Mouse (Mus musculus) cortical plate, adult 2 months (tissue): ENCODE measurements at regions not wholly inside any gene's neighbourhood (a gene's known extent, or its start where the extent isn't known, plus 50 kb on each side); places are given as distances from the start of the nearest gene placed in this dataset.
"Not testable (repeated sequence)": the region's sequence is repeated elsewhere in the genome, so short reads cannot be mapped to it uniquely, and the experiment has no call there.

Experiments used
- H3K27ac ChIP-seq: fragments of 200-500 bp; 2 replicates; pipeline ENCODE4 v1.5.1; 2012; ENCODE audit warnings: low read length, control low read depth, inconsistent platforms; ENCODE audit not compliant: insufficient read depth
- H3K4me1 ChIP-seq: fragments of 200-500 bp; 2 replicates; pipeline ENCODE4 v1.6.1; 2011; ENCODE audit warnings: low read length; ENCODE audit not compliant: control insufficient read depth, insufficient read depth
- H3K4me3 ChIP-seq: fragments of 200-500 bp; 2 replicates; pipeline ENCODE4 v1.5.1; 2011; ENCODE audit warnings: mild to moderate bottlenecking, low read length, control low read depth; ENCODE audit not compliant: insufficient read depth
- CTCF ChIP-seq: fragments of 200-500 bp; IDR thresholded peaks from 2 replicates; pipeline ENCODE4 v1.5.1; 2011; ENCODE audit warnings: mild to moderate bottlenecking, control low read depth, low read length; ENCODE audit not compliant: insufficient read depth; ENCODE audit errors: extremely low read depth
- POLR2A ChIP-seq: fragments of 200-500 bp; IDR thresholded peaks from 2 replicates; pipeline ENCODE4 v1.6.1; 2011; ENCODE audit warnings: mild to moderate bottlenecking, low read length, control low read depth; ENCODE audit not compliant: insufficient read depth; ENCODE audit errors: extremely low read depth

DNA sequence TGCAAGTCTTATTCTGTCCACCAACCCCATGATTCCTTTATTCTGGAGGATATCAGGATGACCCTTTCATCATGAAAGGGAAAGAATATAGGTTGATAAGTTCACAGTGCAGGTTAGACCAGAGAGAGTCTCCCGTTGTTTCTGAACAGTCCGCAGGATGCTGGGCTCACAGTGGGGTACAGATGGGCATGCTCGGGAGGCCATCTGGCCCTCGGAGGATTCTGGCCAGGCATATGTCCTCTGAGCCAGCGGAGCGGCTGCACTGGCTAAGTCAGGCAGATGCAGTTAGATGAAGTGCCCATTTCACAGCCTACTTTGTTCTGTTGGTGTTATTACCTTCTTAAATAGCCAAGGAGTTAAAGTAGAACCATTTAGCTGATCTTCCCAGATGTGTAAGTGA lies 135.3 kb upstream of the Tas2r119 start:
- Histone ChIP-seq H3K4me3 (no peak overlapping the region), H3K27ac (no peak overlapping the region), H3K4me1 (no peaks in the 10 kb centered on the region)
- TF ChIP-seq POLR2A: no peak
- no peak for TF ChIP-seq CTCF

DNA sequence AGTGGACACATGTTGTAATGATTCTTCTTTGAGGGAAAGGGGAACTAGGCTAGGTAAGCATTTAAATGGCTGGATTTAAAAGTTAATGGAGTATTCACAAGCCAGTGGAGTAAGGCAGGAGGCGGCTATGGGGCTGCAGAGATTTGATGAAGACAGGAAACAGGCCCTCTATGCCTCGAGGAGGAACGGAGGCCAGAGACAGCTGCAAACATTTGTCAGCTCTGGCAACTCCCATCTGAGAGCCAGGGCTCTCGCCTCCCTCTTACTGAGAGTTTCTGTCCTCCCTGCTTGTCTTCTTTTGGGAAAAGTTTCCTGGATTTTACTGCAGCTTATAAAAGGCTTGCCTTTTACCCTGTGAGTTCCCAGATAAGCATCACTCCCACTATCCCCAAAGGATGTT lies 134.9 kb upstream of the Tas2r119 start:
- H3K27ac ChIP-seq: no peak overlapping the region
- H3K4me3 ChIP-seq: no peak overlapping the region
- no peaks in the 10 kb centered on the region for H3K4me1 ChIP-seq
- no peak for TF ChIP-seq CTCF
- no peak for TF ChIP-seq POLR2A

DNA sequence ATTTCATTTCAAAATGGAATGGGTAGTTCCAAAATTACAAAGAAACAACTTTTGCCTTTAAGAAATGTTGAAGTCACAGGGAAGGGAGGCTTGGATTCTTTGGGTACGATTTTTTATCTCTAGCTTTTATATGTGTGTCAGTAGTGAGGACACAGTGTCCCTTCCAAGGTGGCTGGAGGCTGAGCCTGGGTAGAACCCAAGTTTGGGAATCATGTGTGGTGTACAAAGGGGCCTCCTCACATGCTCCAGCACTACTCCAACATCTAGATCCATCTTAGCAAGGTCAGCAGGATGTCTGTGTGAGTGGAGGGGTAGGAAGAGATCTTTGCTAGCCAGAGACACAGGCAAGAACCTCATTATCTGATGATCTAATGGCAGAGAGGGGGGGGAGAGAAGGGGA lies 134.5 kb upstream of the Tas2r119 start:
- no peak overlapping the region for H3K27ac ChIP-seq
- no peaks in the 10 kb centered on the region for H3K4me1 ChIP-seq
- no peak overlapping the region for H3K4me3 ChIP-seq
- TF ChIP-seq POLR2A (no peak), CTCF (no peak)

DNA sequence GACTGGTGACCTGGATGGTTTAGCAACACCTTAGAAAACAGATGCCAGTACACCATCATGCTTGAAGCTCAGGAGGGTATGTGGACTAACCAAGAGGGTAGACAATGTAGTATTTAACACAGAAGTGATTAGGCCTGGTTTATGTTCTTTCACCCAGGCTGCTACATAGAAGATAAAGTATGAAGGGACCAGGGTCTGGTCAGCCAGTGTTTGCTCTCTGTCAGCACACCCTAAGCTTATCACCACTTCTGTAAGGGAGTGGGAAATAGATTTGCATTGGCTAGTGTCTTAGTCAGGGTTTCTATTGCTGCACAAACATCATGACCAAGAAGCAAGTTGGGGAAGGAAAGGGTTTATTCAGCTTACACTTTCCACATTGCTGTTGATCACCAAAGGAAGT lies 133.9 kb upstream of the Tas2r119 start:
- H3K27ac ChIP-seq: no peak overlapping the region
- TF ChIP-seq CTCF (no peak), POLR2A (no peak)
- H3K4me1 ChIP-seq: no peaks in the 10 kb centered on the region
- H3K4me3 ChIP-seq: no peak overlapping the region

DNA sequence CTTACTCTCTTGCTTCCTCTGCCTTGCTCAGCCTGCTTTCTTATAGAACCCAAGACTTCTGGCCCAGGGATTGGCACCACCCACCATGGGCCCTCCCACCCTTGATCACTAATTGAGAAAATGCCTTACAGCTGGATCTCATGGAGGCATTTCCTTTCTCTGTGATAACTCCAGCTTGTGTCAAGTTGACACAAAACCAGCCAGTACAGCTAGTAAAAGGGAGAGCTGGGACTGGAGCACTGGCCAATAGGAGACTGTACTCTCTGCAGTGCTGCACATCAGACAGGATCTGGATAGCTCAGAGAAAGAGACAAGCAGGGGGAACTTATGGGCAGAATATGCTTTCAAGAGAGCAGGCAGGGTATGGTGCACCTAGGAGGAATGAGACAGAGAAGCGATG lies 133.4 kb upstream of the Tas2r119 start:
- H3K4me1 ChIP-seq, H3K27ac ChIP-seq, H3K4me3 ChIP-seq: not testable (repeated sequence)

DNA sequence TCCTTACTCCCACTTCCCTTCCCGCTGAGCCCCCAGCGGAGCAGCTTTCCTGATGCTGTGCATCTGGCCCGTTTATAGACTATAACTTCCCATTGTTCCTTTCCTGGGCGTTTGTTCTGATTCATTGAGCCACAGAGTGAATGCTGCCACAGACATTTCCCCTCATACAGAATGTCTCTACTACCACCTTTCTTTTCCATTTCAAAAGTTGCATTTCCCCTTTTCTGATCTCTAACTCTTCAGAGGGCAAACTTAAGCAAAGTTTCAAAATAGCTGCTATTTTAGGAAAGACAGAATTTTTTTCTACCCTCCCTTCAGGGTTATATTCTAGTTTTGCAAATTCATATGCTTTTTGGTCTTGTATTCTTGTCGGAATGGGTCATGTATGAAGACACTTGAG lies 128.3 kb upstream of the Tas2r119 start:
- no peaks in the 10 kb centered on the region for H3K4me1 ChIP-seq
- H3K4me3 ChIP-seq: no peak overlapping the region
- TF ChIP-seq CTCF (no peak), POLR2A (no peak)
- H3K27ac ChIP-seq: no peak overlapping the region

DNA sequence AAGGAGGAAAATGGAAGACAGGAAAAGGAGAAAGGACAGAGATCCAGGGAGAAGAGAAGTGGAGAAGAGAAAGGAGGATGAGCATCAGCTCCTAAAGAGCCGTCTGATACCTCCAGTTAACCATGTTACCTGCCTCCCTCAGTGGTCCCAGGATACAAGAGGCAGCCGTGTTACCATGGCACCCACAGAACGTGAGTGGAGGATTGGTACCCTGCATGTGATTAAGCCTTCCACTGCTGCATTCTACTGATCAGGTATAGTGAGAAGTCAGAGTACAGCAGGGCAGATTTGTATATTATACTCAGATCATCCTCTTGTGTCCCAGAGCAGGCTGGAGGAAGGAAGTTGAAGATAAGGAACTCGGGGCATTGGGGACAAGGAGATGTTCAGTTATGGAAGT lies 115.5 kb upstream of the Tas2r119 start:
- TF ChIP-seq POLR2A (no peak), CTCF (no peak)
- no peak overlapping the region for H3K27ac ChIP-seq
- no peak overlapping the region for H3K4me3 ChIP-seq
- no peaks in the 10 kb centered on the region for H3K4me1 ChIP-seq

DNA sequence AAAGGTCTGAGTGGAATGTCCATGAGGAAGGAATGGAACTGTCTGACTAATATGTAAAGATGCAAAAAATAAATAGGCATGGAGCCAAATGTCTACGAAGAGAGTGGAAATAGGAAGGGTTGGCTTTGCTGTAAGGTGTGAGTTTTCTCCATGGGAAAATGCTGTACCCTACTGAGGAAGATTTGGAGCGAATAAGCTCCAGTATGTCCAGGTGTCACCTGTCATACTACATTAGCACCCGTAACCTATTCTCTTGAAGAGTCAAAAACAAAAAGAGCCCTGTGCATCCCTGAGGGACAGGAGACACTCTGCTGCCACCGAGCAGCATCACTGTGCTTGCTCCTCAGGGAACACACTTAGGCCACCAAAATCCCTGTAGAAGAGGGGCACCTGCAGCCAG lies 95.0 kb upstream of the Tas2r119 start:
- no peak overlapping the region for H3K4me3 ChIP-seq
- no peak overlapping the region for H3K27ac ChIP-seq
- TF ChIP-seq CTCF: no peak
- TF ChIP-seq POLR2A: no peak
- H3K4me1 ChIP-seq: no peaks in the 10 kb centered on the region

DNA sequence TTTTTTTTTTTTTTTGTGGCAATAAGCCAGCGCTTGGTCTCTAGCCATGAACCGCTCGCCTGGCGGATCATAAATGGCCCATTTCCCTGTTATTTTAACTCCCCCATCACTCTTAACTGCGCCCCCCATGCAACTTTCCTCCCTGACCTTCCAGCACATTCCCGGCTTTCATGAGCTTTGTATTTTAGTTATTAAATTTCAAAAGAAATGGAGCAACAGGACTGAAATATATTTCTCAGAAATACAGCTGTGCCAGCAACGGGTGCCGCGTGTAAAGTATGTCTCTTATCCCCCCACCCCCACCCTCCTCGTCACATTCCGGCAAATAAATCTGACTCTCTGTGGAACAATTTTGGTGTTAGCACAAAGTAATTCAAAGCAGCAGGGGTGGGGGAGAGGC lies 83.2 kb upstream of the Tas2r119 start:
- no peak overlapping the region for H3K27ac ChIP-seq
- TF ChIP-seq POLR2A (no peak), CTCF (no peak)
- no peaks in the 10 kb centered on the region for H3K4me1 ChIP-seq
- H3K4me3 ChIP-seq: no peak overlapping the region

DNA sequence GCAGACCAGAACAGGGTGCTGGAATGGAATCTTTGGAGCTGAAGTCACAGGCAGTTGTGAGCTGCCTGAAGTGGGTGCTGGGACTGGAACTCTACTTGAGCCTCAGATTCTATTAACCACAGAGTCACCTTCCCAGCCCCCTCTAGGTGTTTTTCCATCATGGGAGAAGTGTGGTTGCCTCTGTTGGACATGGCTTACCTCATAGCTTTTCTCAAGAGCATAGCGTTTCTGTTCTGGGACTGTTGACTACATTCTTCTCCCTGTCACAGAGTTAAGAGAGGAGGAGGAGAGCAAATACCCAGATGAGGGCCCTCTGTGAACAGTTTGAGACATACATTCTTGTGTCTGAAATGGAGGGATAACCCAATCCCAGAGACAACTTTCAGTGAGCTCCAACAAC lies 81.5 kb upstream of the Tas2r119 start:
- H3K4me1 ChIP-seq: no peaks in the 10 kb centered on the region
- H3K4me3 ChIP-seq: no peak overlapping the region
- TF ChIP-seq POLR2A (no peak), CTCF (no peak)
- no peak overlapping the region for H3K27ac ChIP-seq

DNA sequence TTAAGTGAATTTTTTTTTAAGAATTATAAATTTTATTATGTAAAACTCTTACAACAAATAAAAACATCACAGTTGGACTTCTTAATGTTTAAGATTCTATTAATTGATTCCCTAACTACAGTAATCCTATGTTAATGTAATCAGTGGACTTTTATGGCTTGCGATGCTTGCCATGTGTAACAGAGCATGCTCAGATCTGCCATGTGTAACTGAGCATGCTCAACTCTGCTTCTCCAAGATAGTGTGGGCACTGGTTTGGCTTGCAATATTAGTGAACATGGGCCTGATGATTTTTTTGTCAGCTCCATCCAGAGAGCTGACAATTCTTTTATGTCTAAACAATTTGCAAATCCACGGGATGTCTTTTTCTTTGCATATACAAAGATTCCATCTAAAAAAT lies 66.4 kb upstream of the Tas2r119 start:
- Histone ChIP-seq H3K27ac (no peak overlapping the region), H3K4me1 (no peaks in the 10 kb centered on the region), H3K4me3 (no peak overlapping the region)
- TF ChIP-seq POLR2A: no peak
- TF ChIP-seq CTCF: no peak
